11 mouse cellular contexts compared by ENCODE assay signal in genomic region chr11:5058783-5059182, GRCm38 (mm10). TPM values are rescaled to one million over a fixed set of nuclear protein-coding genes. Genes with fewer than 3 reads are reported as not detected.
DNase-seq lines count a peak whose midpoint lies in the region; ATAC-seq and TF ChIP-seq lines count a peak whose summit lies in the region.
"Had no signal": no experiment of that assay in that cellular context is flagged by ENCODE, and none has a peak within 500 bp of the region (broad histone marks: within the 10 kb centered on the region; RNA-seq: fewer than 3 reads in every experiment).

No protein-coding gene starts in this region.

- TF ChIP-seq CTCF in heart, adult 2 months (IDR thresholded peaks at IDR 0.05) = no peak
- TF ChIP-seq CTCF in layer of hippocampus, adult 2 months (conservative IDR thresholded peaks at IDR 0.05) = no peak
- TF ChIP-seq CTCF in testis, adult 2 months (IDR thresholded peaks at IDR 0.05; ENCODE audit: control insufficient read depth, insufficient read depth, insufficient replicate concordance, low read depth, low read length) = no peak

- H3K27me3 ChIP-seq in heart, adult 2 months (ENCODE audit: control insufficient read depth, insufficient read depth, low read length) = no peaks in the 10 kb centered on the region
- no peaks in the 10 kb centered on the region for H3K27me3 ChIP-seq in testis, adult 2 months (ENCODE audit: control insufficient read depth, insufficient read depth, low read length)
- peaks cover 46% of the 10 kb centered on the region for H3K27me3 ChIP-seq in stomach, embryonic 16.5 days (ENCODE audit: control insufficient read depth, insufficient read depth, low read length)

- no peak for TF ChIP-seq POLR2A in heart, adult 2 months (IDR thresholded peaks at IDR 0.05; ENCODE audit: insufficient read depth, low read depth, low read length)
- no peak for TF ChIP-seq POLR2A in testis, adult 2 months (IDR thresholded peaks at IDR 0.05; ENCODE audit: control insufficient read depth, low read depth, low read length)

- H3K4me2 ChIP-seq in stomach, embryonic 16.5 days (ENCODE audit: low read depth, low read length) = peak overlapping the region; percentile 87; the same call in 1 of the 2 replicates

- ATAC-seq in stomach, embryonic 16.5 days (ENCODE audit: insufficient read depth, low FRiP score) = no peak

- WGBS in heart, adult 2 months = 35% methylated on average over 9 of the region's 9 CpGs
- WGBS in stomach, embryonic 16.5 days = 35% methylated on average over 9 of the region's 9 CpGs

- intact Hi-C loops in heart, adult 2 months (cut with DNase I) = no loop called here

- no peak for DNase-seq in heart, adult 2 months
- no peak for DNase-seq in heart, adult 18-20 months
- DNase-seq in layer of hippocampus, adult 2 months (ENCODE audit: low spot score in 2 of 2) = no peak
- no peak for DNase-seq in layer of hippocampus, postnatal 25 days (ENCODE audit: extremely low spot score in 1 of 2, low spot score in 1 of 2)
- DNase-seq in testis, postnatal 14 days (ENCODE audit: low spot score) = no peak
- no peak for DNase-seq in lung, postnatal 4 days
- DNase-seq: kidney, adult 9 months had no signal

- H3K9ac ChIP-seq in heart, adult 2 months (ENCODE audit: low read depth, low read length) = no peak overlapping the region
- no peak overlapping the region for H3K9ac ChIP-seq in stomach, embryonic 16.5 days (ENCODE audit: low read length)
- H3K9ac ChIP-seq: liver, embryonic 14.5 days had no signal

- peaks cover 15% of the 10 kb centered on the region for H3K4me1 ChIP-seq in heart, adult 2 months (ENCODE audit: control insufficient read depth, insufficient read depth, low read length)
- H3K4me1 ChIP-seq in testis, adult 2 months (ENCODE audit: control insufficient read depth, insufficient read depth, low read length) = peaks cover 54% of the 10 kb centered on the region
- peaks cover 46% of the 10 kb centered on the region for H3K4me1 ChIP-seq in stomach, embryonic 16.5 days (ENCODE audit: control insufficient read depth, insufficient read depth, low read length)

- TF ChIP-seq EP300 in heart, adult 2 months (IDR thresholded peaks at IDR 0.05; ENCODE audit: insufficient read depth, low read depth, low read length) = no peak

- no peaks in the 10 kb centered on the region for H3K9me3 ChIP-seq in stomach, embryonic 16.5 days (replicated peaks; ENCODE audit: control insufficient read depth, low read length)

- peak overlapping the region; percentile 2; the same call in 1 of the 2 replicates for H3K4me3 ChIP-seq in heart, adult 2 months
- H3K4me3 ChIP-seq in layer of hippocampus, adult 2 months = peak overlapping the region; percentile 92
- peak overlapping the region; percentile 37 for H3K4me3 ChIP-seq in testis, adult 2 months (ENCODE audit: control insufficient read depth, low read depth, low read length)
- H3K4me3 ChIP-seq in stomach, embryonic 16.5 days (replicated peaks; ENCODE audit: low read length) = no peak overlapping the region

- no peaks in the 10 kb centered on the region for H3K79me2 ChIP-seq in heart, adult 2 months (replicated peaks; ENCODE audit: control insufficient read depth, insufficient read depth, low read length)

- H3K27ac ChIP-seq in heart, adult 2 months = no peak overlapping the region
- H3K27ac ChIP-seq in layer of hippocampus, adult 2 months = peak overlapping the region; percentile 93
- no peak overlapping the region for H3K27ac ChIP-seq in testis, adult 2 months (ENCODE audit: control insufficient read depth, insufficient read depth, low read depth, low read length)
- H3K27ac ChIP-seq in stomach, embryonic 16.5 days (ENCODE audit: low read length) = no peak overlapping the region
- H3K27ac ChIP-seq: liver, embryonic 14.5 days; macrophage had no signal

- no peaks in the 10 kb centered on the region for H3K36me3 ChIP-seq in heart, adult 2 months (ENCODE audit: control insufficient read depth, insufficient read depth, low read length)
- H3K36me3 ChIP-seq in testis, adult 2 months (ENCODE audit: control insufficient read depth, insufficient read depth, low read length) = no peaks in the 10 kb centered on the region
- H3K36me3 ChIP-seq in stomach, embryonic 16.5 days (ENCODE audit: control insufficient read depth, insufficient read depth, low read length) = no peaks in the 10 kb centered on the region

RNA-seq across cellular contexts. Expression of gene Rasl10a, which starts 0.9 kb away (rescaled TPM):
- 1 to 10 TPM; 5.0 to 8.1 TPM for total RNA-seq in heart, adult 2 months (2021)
- polyA plus RNA-seq in heart, adult 2 months (2012; rRNA removed) = 5.2 and 5.4 TPM in 2 replicates
- 1 to 10 TPM; 3.8 to 5.6 TPM for total RNA-seq in heart, adult 18-20 months (2021)
- 10 to 100 TPM; 87.7 to 95.3 TPM for total RNA-seq in layer of hippocampus, adult 2 months (2021)
- total RNA-seq in layer of hippocampus, postnatal 25 days (2021) = 10 to 100 TPM; 76.8 to 94.0 TPM
- polyA plus RNA-seq in testis, adult 2 months (2012; rRNA removed) = 2.5 and 3.9 TPM in 2 replicates
- polyA plus RNA-seq in stomach, embryonic 16.5 days (2015; fragmentation: Nextera tagmentation; extraction: Ambion mirVana) = 0.49 and 1.8 TPM in 2 replicates
- polyA plus RNA-seq: macrophage had no signal

RNA-seq across cellular contexts. Expression of gene Gas2l1, which starts 6.3 kb away (rescaled TPM):
- 10 to 100 TPM; 18.2 to 21.0 TPM for total RNA-seq in heart, adult 2 months (2021)
- polyA plus RNA-seq in heart, adult 2 months (2012; rRNA removed) = 22.5 and 27.9 TPM in 2 replicates
- 10 to 100 TPM; 16.1 to 17.6 TPM for total RNA-seq in heart, adult 18-20 months (2021)
- 10 to 100 TPM; 93.6 to 97.7 TPM for total RNA-seq in layer of hippocampus, adult 2 months (2021)
- total RNA-seq in layer of hippocampus, postnatal 25 days (2021) = 10 to 100 TPM; 92.4 to 95.2 TPM
- 116 and 124 TPM in 2 replicates for polyA plus RNA-seq in testis, adult 2 months (2012; rRNA removed)
- polyA plus RNA-seq in stomach, embryonic 16.5 days (2015; fragmentation: Nextera tagmentation; extraction: Ambion mirVana) = 11.0 and 14.1 TPM in 2 replicates

RNA-seq across cellular contexts. Expression of gene Rhbdd3, which starts 39.9 kb away (rescaled TPM):
- 10 to 100 TPM; 21.2 to 23.3 TPM for total RNA-seq in heart, adult 2 months (2021)
- polyA plus RNA-seq in heart, adult 2 months (2012; rRNA removed) = 30.9 and 34.4 TPM in 2 replicates
- total RNA-seq in heart, adult 18-20 months (2021) = 10 to 100 TPM; 25.6 to 28.2 TPM
- 10 to 100 TPM; 19.7 to 19.8 TPM for total RNA-seq in layer of hippocampus, adult 2 months (2021)
- 10 to 100 TPM; 20.7 to 23.6 TPM for total RNA-seq in layer of hippocampus, postnatal 25 days (2021)
- 232 and 237 TPM in 2 replicates for polyA plus RNA-seq in testis, adult 2 months (2012; rRNA removed)
- polyA plus RNA-seq in stomach, embryonic 16.5 days (2015; fragmentation: Nextera tagmentation; extraction: Ambion mirVana) = 24.8 and 25.2 TPM in 2 replicates

RNA-seq across cellular contexts. Expression of gene Ewsr1, which starts 40.3 kb away (rescaled TPM):
- 10 to 100 TPM; 89.7 to 92.3 TPM for total RNA-seq in heart, adult 2 months (2021)
- 164 and 193 TPM in 2 replicates for polyA plus RNA-seq in heart, adult 2 months (2012; rRNA removed)
- total RNA-seq in heart, adult 18-20 months (2021) = 100 to 1,000 TPM in 1 of 2 experiments, 10 to 100 TPM in 1; 70.0 to 104 TPM
- total RNA-seq in layer of hippocampus, adult 2 months (2021) = 100 to 1,000 TPM; 333 to 394 TPM
- total RNA-seq in layer of hippocampus, postnatal 25 days (2021) = 100 to 1,000 TPM; 260 to 353 TPM
- polyA plus RNA-seq in testis, adult 2 months (2012; rRNA removed) = 433 and 510 TPM in 2 replicates
- polyA plus RNA-seq in stomach, embryonic 16.5 days (2015; fragmentation: Nextera tagmentation; extraction: Ambion mirVana) = 530 and 537 TPM in 2 replicates

Comparison
In these comparisons a context has a peak if more than half of its experiments do, and no peak if none do; other contexts are left out.
1. RNA of gene Rasl10a, which starts 0.9 kb away (total RNA-seq): 87.7 to 95.3 TPM in layer of hippocampus, adult 2 months and 76.8 to 94.0 TPM in layer of hippocampus, postnatal 25 days; 5.0 to 8.1 TPM in heart, adult 2 months and 3.8 to 5.6 TPM in heart, adult 18-20 months; every median in the first group is over 4 times any median in the second.
2. RNA of gene Gas2l1, which starts 6.3 kb away (total RNA-seq): 93.6 to 97.7 TPM in layer of hippocampus, adult 2 months and 92.4 to 95.2 TPM in layer of hippocampus, postnatal 25 days; 18.2 to 21.0 TPM in heart, adult 2 months and 16.1 to 17.6 TPM in heart, adult 18-20 months; every median in the first group is over 4 times any median in the second.